Mouse (Mus musculus) limb, embryonic 12.5 days (tissue): ENCODE measurements at regions not wholly inside any gene's neighbourhood (a gene's known extent, or its start where the extent isn't known, plus 50 kb on each side); places are given as distances from the start of the nearest gene placed in this dataset.

ENCODE experiments used
- ATAC-seq: fragments of 200-750 bp; cut with Nextera tagmentation; 2 replicates; pipeline ENCODE4 v1.8.0; 2017; ENCODE audit warnings: low read depth, moderate TSS enrichment; ENCODE audit not compliant: insufficient number of reproducible peaks, insufficient read depth, low FRiP score, low TSS enrichment
- H3K27ac ChIP-seq: fragments of 300-500 bp; sonication (generic); 2 replicates; pipeline ENCODE4 v1.5.1; 2016; ENCODE audit warnings: mild to moderate bottlenecking, moderate library complexity
- H3K27me3 ChIP-seq: fragments of 300-500 bp; sonication (generic); 2 replicates; pipeline ENCODE4 v1.6.1; 2016; ENCODE audit warnings: mild to moderate bottlenecking, moderate library complexity
- H3K36me3 ChIP-seq: fragments of 300-500 bp; sonication (generic); 2 replicates; pipeline ENCODE4 v1.6.1; 2016; ENCODE audit warnings: mild to moderate bottlenecking, moderate library complexity
- H3K4me1 ChIP-seq: fragments of 300-500 bp; sonication (generic); replicated peaks from 2 replicates; pipeline ENCODE4 v1.6.1; 2016
- H3K4me2 ChIP-seq: fragments of 300-500 bp; sonication (generic); 2 replicates; pipeline ENCODE4 v1.6.1; 2016; ENCODE audit warnings: mild to moderate bottlenecking, moderate library complexity
- H3K4me3 ChIP-seq: fragments of 300-500 bp; sonication (generic); replicated peaks from 2 replicates; pipeline ENCODE4 v1.5.1; 2016; ENCODE audit warnings: mild to moderate bottlenecking
- H3K9ac ChIP-seq: fragments of 300-500 bp; sonication (generic); replicated peaks from 2 replicates; pipeline ENCODE4 v1.6.1; 2016; ENCODE audit warnings: mild to moderate bottlenecking, moderate library complexity
- H3K9me3 ChIP-seq: fragments of 300-500 bp; sonication (generic); 2 replicates; pipeline ENCODE4 v1.6.1; 2016; ENCODE audit warnings: mild to moderate bottlenecking, moderate library complexity
- WGBS: fragments of 180-500 bp; shearing (Covaris S2); methylation state at CpG from one replicate; pipeline ENCODE4 v1.1.7; 2016; 5-methylcytosine and 5-hydroxymethylcytosine counted together

DNA sequence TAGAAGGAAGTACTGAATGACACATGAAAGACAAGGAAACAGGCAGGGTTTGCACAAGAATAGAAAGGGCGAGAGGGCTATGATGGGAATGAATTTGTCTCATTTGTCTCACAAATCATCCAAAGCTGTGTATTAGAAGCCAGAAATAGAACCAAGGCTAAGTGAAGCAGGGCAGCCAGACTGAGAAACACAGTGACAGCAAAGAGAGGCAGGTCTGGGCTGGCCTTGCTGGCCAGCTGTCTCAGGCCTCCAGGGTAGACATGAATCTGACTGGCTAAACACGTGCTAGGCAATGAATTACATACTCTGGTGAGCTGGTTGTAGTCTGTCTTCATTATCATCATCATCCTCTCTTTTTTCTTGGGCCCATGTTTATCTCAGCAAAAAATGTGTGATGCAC lies 101.7 kb upstream of the 1810046K07Rik start:
- H3K36me3 ChIP-seq = no peaks in the 10 kb centered on the region
- no peaks in the 10 kb centered on the region for H3K4me1 ChIP-seq
- no peak overlapping the region for H3K4me2 ChIP-seq
- H3K27me3 ChIP-seq = no peaks in the 10 kb centered on the region
- H3K27ac ChIP-seq = no peak overlapping the region
- no peak for ATAC-seq
- no peaks in the 10 kb centered on the region for H3K9me3 ChIP-seq
- 77% methylated on average over 2 of the region's 2 CpGs for WGBS
- H3K4me3 ChIP-seq = no peak overlapping the region
- H3K9ac ChIP-seq = no peak overlapping the region

GRCm38 (mm10) chr9:51437130-51437529 lies 108.4 kb upstream of the 1810046K07Rik start:
- Histone ChIP-seq H3K4me2 (no peak overlapping the region), H3K4me1 (no peaks in the 10 kb centered on the region), H3K27ac (no peak overlapping the region), H3K36me3 (no peaks in the 10 kb centered on the region), H3K9ac (no peak overlapping the region), H3K27me3 (no peaks in the 10 kb centered on the region), H3K4me3 (no peak overlapping the region), H3K9me3 (no peaks in the 10 kb centered on the region)
- ATAC-seq = no peak
- 72% methylated on average over 2 of the region's 2 CpGs for WGBS

- Histone ChIP-seq H3K4me3 (no peak overlapping the region), H3K27ac (no peak overlapping the region), H3K9ac (no peak overlapping the region), H3K4me2 (no peak overlapping the region), H3K27me3 (no peaks in the 10 kb centered on the region), H3K9me3 (peaks cover 5% of the 10 kb centered on the region; the same call in 1 of the 2 replicates), H3K4me1 (no peaks in the 10 kb centered on the region), H3K36me3 (no peaks in the 10 kb centered on the region)
- 62% methylated on average over 5 of the region's 5 CpGs for WGBS
- ATAC-seq = no peak
These were observed 113.2 kb upstream of the 1810046K07Rik start for GRCm38 (mm10) chr9:51441773-51442381.

DNA sequence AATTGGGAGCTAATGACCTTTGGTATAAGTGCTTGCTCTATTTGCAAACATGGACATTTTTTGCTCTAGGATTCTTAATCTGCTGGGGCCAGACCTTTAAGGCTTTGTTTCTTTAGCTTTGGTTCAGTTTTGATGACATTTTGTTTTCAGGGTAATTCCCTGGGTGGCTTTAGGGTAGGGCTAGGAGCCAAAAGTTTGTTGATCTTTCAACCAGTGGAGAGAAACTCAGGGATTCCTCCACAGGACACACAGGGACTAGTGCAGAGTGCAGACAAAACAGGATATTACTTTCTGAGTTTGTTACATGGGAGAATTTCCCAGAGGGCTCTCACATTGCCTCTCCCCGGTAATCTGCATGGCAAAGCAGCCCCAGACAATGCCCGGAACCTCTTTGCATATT lies 127.0 kb upstream of the 1810046K07Rik start:
- H3K9me3 ChIP-seq = no peaks in the 10 kb centered on the region
- no peak overlapping the region for H3K9ac ChIP-seq
- no peak overlapping the region for H3K4me2 ChIP-seq
- WGBS = 69% methylated on average over 2 of the region's 2 CpGs
- ATAC-seq = no peak
- H3K4me1 ChIP-seq = no peaks in the 10 kb centered on the region
- no peak overlapping the region for H3K27ac ChIP-seq
- H3K36me3 ChIP-seq = no peaks in the 10 kb centered on the region
- H3K27me3 ChIP-seq = no peaks in the 10 kb centered on the region
- no peak overlapping the region for H3K4me3 ChIP-seq

DNA sequence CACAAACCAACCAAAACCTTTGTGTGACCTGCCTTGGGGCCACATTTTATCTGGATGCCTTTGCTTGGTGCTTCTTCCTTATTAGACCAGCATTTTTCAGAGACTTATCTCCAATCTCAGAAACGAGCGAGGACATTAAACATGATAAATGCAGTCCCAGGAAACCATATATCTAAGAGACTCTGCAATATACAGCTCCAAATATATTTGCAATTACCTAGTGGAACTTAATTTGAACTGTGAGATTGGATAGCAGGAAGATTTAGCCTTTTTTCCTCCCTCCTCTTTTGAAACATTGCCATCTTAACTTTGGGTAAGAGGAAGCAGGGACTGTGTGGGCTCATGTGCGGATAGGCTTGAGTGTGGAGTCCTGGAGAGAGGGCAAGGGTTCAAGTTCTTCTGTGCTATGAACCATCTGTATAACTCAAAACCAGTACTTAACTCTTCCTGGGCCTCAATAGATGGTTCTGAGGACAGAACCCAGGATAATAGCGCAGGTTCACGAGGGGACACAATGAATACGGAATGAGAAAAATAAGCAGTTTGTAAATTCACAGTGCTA lies 133.8 kb upstream of the 1810046K07Rik start:
- ATAC-seq = no peak
- Histone ChIP-seq H3K9me3 (no peaks in the 10 kb centered on the region), H3K4me2 (no peak overlapping the region), H3K36me3 (no peaks in the 10 kb centered on the region), H3K27ac (no peak overlapping the region), H3K27me3 (no peaks in the 10 kb centered on the region), H3K4me3 (no peak overlapping the region), H3K4me1 (no peaks in the 10 kb centered on the region), H3K9ac (no peak overlapping the region)
- WGBS = 87% methylated on average over 6 of the region's 6 CpGs

GRCm38 (mm10) chr9:51470031-51470430 lies 141.3 kb upstream of the 1810046K07Rik start:
- Histone ChIP-seq H3K4me1 (no peaks in the 10 kb centered on the region), H3K4me2 (no peak overlapping the region), H3K27ac (no peak overlapping the region), H3K4me3 (no peak overlapping the region), H3K27me3 (no peaks in the 10 kb centered on the region), H3K36me3 (no peaks in the 10 kb centered on the region), H3K9me3 (no peaks in the 10 kb centered on the region), H3K9ac (no peak overlapping the region)
- WGBS = 72% methylated on average over 1 of the region's 1 CpGs
- no peak for ATAC-seq

DNA sequence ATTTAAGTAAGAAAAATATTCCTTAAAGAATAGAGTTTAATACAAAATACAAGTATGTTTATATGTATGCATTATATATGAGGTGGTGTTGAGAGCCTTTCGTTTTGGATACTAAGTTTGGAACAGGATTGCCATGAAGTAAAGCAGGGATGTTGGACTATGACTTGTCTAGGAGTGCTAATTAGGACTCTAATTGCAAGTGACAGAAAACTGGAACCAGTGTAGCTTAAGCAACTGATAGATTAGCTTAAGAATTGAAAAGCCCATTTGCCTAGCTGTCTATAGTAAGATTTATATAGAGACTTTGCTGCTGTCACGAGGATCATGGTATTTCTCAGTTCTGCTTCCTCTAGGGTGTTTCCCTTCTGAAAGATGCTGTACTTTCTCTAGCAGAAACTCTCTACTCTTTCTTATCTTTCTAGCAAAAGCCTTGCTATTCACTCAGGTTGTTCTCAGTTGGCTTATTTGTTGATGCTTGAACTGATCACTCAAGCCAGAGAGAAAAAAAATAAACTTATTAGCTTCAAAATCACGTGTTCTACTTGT lies 147.9 kb upstream of the 1810046K07Rik start:
- Histone ChIP-seq H3K4me3 (no peak overlapping the region), H3K9me3 (no peaks in the 10 kb centered on the region), H3K36me3 (no peaks in the 10 kb centered on the region), H3K4me2 (no peak overlapping the region), H3K4me1 (no peaks in the 10 kb centered on the region), H3K9ac (no peak overlapping the region), H3K27me3 (no peaks in the 10 kb centered on the region), H3K27ac (no peak overlapping the region)
- WGBS = 56% methylated on average over 3 of the region's 3 CpGs
- no peak for ATAC-seq

- Histone ChIP-seq H3K9me3 (no peaks in the 10 kb centered on the region), H3K27ac (no peak overlapping the region), H3K27me3 (no peaks in the 10 kb centered on the region), H3K36me3 (no peaks in the 10 kb centered on the region), H3K4me3 (no peak overlapping the region), H3K4me2 (no peak overlapping the region), H3K9ac (no peak overlapping the region), H3K4me1 (no peaks in the 10 kb centered on the region)
- no peak for ATAC-seq
- WGBS = 77% methylated on average over 3 of the region's 3 CpGs
These were observed 159.1 kb upstream of the 1810046K07Rik start for GRCm38 (mm10) chr9:51487840-51488239.

GRCm38 (mm10) chr9:51507265-51507913 lies 178.7 kb upstream of the 1810046K07Rik start:
- Histone ChIP-seq H3K27me3 (no peaks in the 10 kb centered on the region), H3K4me1 (no peaks in the 10 kb centered on the region), H3K9me3 (no peaks in the 10 kb centered on the region), H3K9ac (no peak overlapping the region), H3K4me2 (no peak overlapping the region), H3K4me3 (no peak overlapping the region), H3K36me3 (no peaks in the 10 kb centered on the region), H3K27ac (no peak overlapping the region)
- no peak for ATAC-seq
- 67% methylated on average over 3 of the region's 3 CpGs for whole genome bisulfite sequencing

GRCm38 (mm10) chr9:51517643-51518042 lies 188.9 kb upstream of the 1810046K07Rik start:
- H3K27me3 ChIP-seq = no peaks in the 10 kb centered on the region
- H3K9me3 ChIP-seq = no peaks in the 10 kb centered on the region
- H3K4me2 ChIP-seq = no peak overlapping the region
- ATAC-seq = no peak
- H3K27ac ChIP-seq = no peak overlapping the region
- no peaks in the 10 kb centered on the region for H3K4me1 ChIP-seq
- WGBS = 66% methylated on average over 2 of the region's 2 CpGs
- no peaks in the 10 kb centered on the region for H3K36me3 ChIP-seq
- no peak overlapping the region for H3K4me3 ChIP-seq
- no peak overlapping the region for H3K9ac ChIP-seq

GRCm38 (mm10) chr9:51518376-51518775 lies 189.7 kb upstream of the 1810046K07Rik start:
- 59% methylated on average over 4 of the region's 4 CpGs for WGBS
- Histone ChIP-seq H3K9me3 (no peaks in the 10 kb centered on the region), H3K4me1 (no peaks in the 10 kb centered on the region), H3K27me3 (no peaks in the 10 kb centered on the region), H3K9ac (no peak overlapping the region), H3K4me3 (no peak overlapping the region), H3K4me2 (no peak overlapping the region), H3K36me3 (no peaks in the 10 kb centered on the region), H3K27ac (no peak overlapping the region)
- no peak for ATAC-seq
